Mouse (Mus musculus): ENCODE data around the gene Magi1. TPM values are rescaled to one million over a fixed set of nuclear protein-coding genes. Genes with fewer than 3 reads are reported as not detected.

Gene Magi1
- total and polyA plus RNA-seq, 3 experiments = not detected

GRCm38 (mm10) chr6:93923351-93923750 lies 360.4 kb downstream of the Magi1 start:
- no peak overlapping the region for H3K27ac ChIP-seq (ENCODE audit: insufficient read depth, low read depth)
- dilution Hi-C loops (cut with MboI; ENCODE audit: extremely low pct_ligation_motif_present, extremely low pct_unique_long_range_greater_than_20kb, low sequenced_read_pairs) = no loop called here
- DNase-seq (ENCODE audit: extremely low read depth) = no peak

GRCm38 (mm10) chr6:93922931-93923330 lies 360.8 kb downstream of the Magi1 start:
- Histone ChIP-seq H3K27me3 (replicated peaks) (no peaks in the 10 kb centered on the region), H3K9me3 (replicated peaks; ENCODE audit: low read length) (peaks cover 76% of the 10 kb centered on the region), H3K27ac (ENCODE audit: insufficient read depth, low read depth) (no peak overlapping the region), H3K9ac (ENCODE audit: insufficient read depth, low read depth) (no peak overlapping the region), H3K36me3 (replicated peaks in 1 of 2; ENCODE audit: control insufficient read depth in 1 of 2, insufficient read depth in 1 of 2, low read length in 1 of 2) (no peaks in the 10 kb centered on the region), H3K4me3 (replicated peaks in 1 of 3; ENCODE audit: low read depth in 2 of 3, low read length in 2 of 3, poor library complexity in 1 of 3) (no peak overlapping the region), H3K79me2 (replicated peaks; ENCODE audit: control insufficient read depth, extremely low read depth, insufficient read depth, poor library complexity, severe bottlenecking) (no peaks in the 10 kb centered on the region), H3K4me2 (ENCODE audit: insufficient read depth, low read depth, poor library complexity, severe bottlenecking) (no peak overlapping the region), H3K4me1 (ENCODE audit: control insufficient read depth in 1 of 2, insufficient read depth in 2 of 2) (no peaks in the 10 kb centered on the region)
- dilution Hi-C loops (cut with MboI; ENCODE audit: extremely low pct_ligation_motif_present, extremely low pct_unique_long_range_greater_than_20kb, low sequenced_read_pairs) (no loop called here), in situ Hi-C loops (cut with MboI; ENCODE audit: low pct_ligation_motif_present, low pct_unique_long_range_greater_than_20kb, low sequenced_read_pairs) (no loop called here)
- TF ChIP-seq TBP (conservative IDR thresholded peaks at IDR 0.05; ENCODE audit: low read depth, low read length) (no peak), GABPA (IDR thresholded peaks at IDR 0.05; ENCODE audit: insufficient replicate concordance, low read depth, low read length) (no peak), CHD1 (IDR thresholded peaks at IDR 0.05; ENCODE audit: low read depth, low read length) (no peak), IRF4 (IDR thresholded peaks at IDR 0.05; ENCODE audit: low read depth, low read length) (no peak), E2F4 (IDR thresholded peaks at IDR 0.05; ENCODE audit: insufficient replicate concordance, low read depth, low read length) (no peak), RCOR1 (conservative IDR thresholded peaks at IDR 0.05; ENCODE audit: low read depth, low read length) (no peak), NRF1 (IDR thresholded peaks at IDR 0.05; ENCODE audit: low read depth, low read length) (no peak), ZC3H11A (IDR thresholded peaks at IDR 0.05; ENCODE audit: low read depth, low read length) (no peak)
- DNase-seq (ENCODE audit: extremely low read depth) = no peak

More at GRCm38 (mm10) chr6:93923351-93923750, 360.4 kb downstream of the Magi1 start:
- H3K36me3 ChIP-seq (replicated peaks in 1 of 2; ENCODE audit: control insufficient read depth in 1 of 2, insufficient read depth in 1 of 2, low read length in 1 of 2) = no peaks in the 10 kb centered on the region
- in situ Hi-C loops (cut with MboI; ENCODE audit: low pct_ligation_motif_present, low pct_unique_long_range_greater_than_20kb, low sequenced_read_pairs) = no loop called here
- no peaks in the 10 kb centered on the region for H3K27me3 ChIP-seq (replicated peaks)
- H3K4me3 ChIP-seq (replicated peaks in 1 of 3; ENCODE audit: low read depth in 2 of 3, low read length in 2 of 3, poor library complexity in 1 of 3) = no peak overlapping the region
- H3K9ac ChIP-seq (ENCODE audit: insufficient read depth, low read depth) = no peak overlapping the region
- H3K79me2 ChIP-seq (replicated peaks; ENCODE audit: control insufficient read depth, extremely low read depth, insufficient read depth, poor library complexity, severe bottlenecking) = no peaks in the 10 kb centered on the region
- H3K4me2 ChIP-seq (ENCODE audit: insufficient read depth, low read depth, poor library complexity, severe bottlenecking) = no peak overlapping the region
- no peaks in the 10 kb centered on the region for H3K4me1 ChIP-seq (ENCODE audit: control insufficient read depth in 1 of 2, insufficient read depth in 2 of 2)
- H3K9me3 ChIP-seq (replicated peaks; ENCODE audit: low read length) = peaks cover 80% of the 10 kb centered on the region
- TF ChIP-seq BHLHE40 (IDR thresholded peaks at IDR 0.05; ENCODE audit: low read depth, low read length) (no peak), TBP (conservative IDR thresholded peaks at IDR 0.05; ENCODE audit: low read depth, low read length) (no peak), E2F4 (IDR thresholded peaks at IDR 0.05; ENCODE audit: insufficient replicate concordance, low read depth, low read length) (no peak)

DNA sequence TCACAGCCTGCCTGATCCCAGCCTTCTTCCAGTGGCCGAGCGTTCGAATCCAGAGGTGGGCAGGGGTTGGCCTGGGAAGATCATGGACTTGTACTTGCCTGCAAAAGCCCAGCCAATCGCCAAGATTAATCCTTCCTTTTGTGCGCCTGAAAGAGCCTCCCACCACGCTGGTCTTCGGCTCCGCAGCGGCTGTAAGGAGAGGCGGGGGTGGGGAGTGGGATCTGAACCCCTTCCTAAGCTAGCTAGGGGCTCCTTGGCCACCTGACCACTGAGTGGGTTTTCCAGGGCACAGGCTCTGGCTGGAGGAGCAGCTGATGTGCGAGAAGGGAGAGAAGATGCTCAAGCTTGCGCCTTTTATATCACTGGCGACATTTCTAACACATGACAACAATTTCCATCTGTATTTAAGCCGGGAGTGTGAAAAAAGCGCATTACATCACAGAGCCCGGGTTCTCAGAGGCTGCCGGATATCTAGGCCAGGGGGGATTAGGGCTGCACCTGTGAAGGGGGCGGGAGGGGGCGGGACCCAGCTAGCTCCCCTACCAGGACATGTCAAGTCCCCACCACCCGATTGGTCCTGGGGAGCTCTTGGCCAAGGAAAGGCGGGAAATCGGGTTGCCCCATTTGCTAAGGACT lies 370.4 kb downstream of the Magi1 start:
- no peak for DNase-seq (ENCODE audit: extremely low read depth)
- TF ChIP-seq USF2 (conservative IDR thresholded peaks at IDR 0.05; ENCODE audit: low read depth, low read length) = no peak
- no peak for TF ChIP-seq CHD1 (IDR thresholded peaks at IDR 0.05; ENCODE audit: low read depth, low read length)
- no peak for TF ChIP-seq JUND (conservative IDR thresholded peaks at IDR 0.05; ENCODE audit: low read depth, low read length)
- no peak for TF ChIP-seq ELF1 (IDR thresholded peaks at IDR 0.05; ENCODE audit: low read depth, low read length)
- TF ChIP-seq ZKSCAN1 (IDR thresholded peaks at IDR 0.05; ENCODE audit: borderline replicate concordance, low read depth, low read length) = no peak
- no peak for TF ChIP-seq MYC (IDR thresholded peaks at IDR 0.05; ENCODE audit: low read depth, low read length)
- no peak for TF ChIP-seq POLR2A (IDR thresholded peaks at IDR 0.05; ENCODE audit: low read depth, low read length)
- no peak for TF ChIP-seq ZNF384 (IDR thresholded peaks at IDR 0.05; ENCODE audit: low read depth, low read length)
- TF ChIP-seq BHLHE40 (IDR thresholded peaks at IDR 0.05; ENCODE audit: low read depth, low read length) = no peak
- no peak for TF ChIP-seq ZC3H11A (IDR thresholded peaks at IDR 0.05; ENCODE audit: low read depth, low read length)
- no peak for TF ChIP-seq ZMIZ1 (IDR thresholded peaks at IDR 0.05; ENCODE audit: low read depth, low read length)
- no peak for TF ChIP-seq NELFE (IDR thresholded peaks at IDR 0.05; ENCODE audit: low read depth, low read length)
- no peaks in the 10 kb centered on the region for H3K27me3 ChIP-seq (replicated peaks)
- H3K4me3 ChIP-seq (replicated peaks in 1 of 3; ENCODE audit: low read depth in 2 of 3, low read length in 2 of 3, poor library complexity in 1 of 3) = no peak overlapping the region
- no peak overlapping the region for H3K27ac ChIP-seq (ENCODE audit: insufficient read depth, low read depth)
- dilution Hi-C loops (cut with MboI; ENCODE audit: extremely low pct_ligation_motif_present, extremely low pct_unique_long_range_greater_than_20kb, low sequenced_read_pairs) (no loop called here), in situ Hi-C loops (cut with MboI; ENCODE audit: low pct_ligation_motif_present, low pct_unique_long_range_greater_than_20kb, low sequenced_read_pairs) (no loop called here)
- H3K79me2 ChIP-seq (replicated peaks; ENCODE audit: control insufficient read depth, extremely low read depth, insufficient read depth, poor library complexity, severe bottlenecking) = no peaks in the 10 kb centered on the region
- peaks cover 71% of the 10 kb centered on the region for H3K9me3 ChIP-seq (replicated peaks; ENCODE audit: low read length)
- no peaks in the 10 kb centered on the region for H3K4me1 ChIP-seq (ENCODE audit: control insufficient read depth in 1 of 2, insufficient read depth in 2 of 2)
- no peaks in the 10 kb centered on the region for H3K36me3 ChIP-seq (replicated peaks in 1 of 2; ENCODE audit: control insufficient read depth in 1 of 2, insufficient read depth in 1 of 2, low read length in 1 of 2)
- H3K9ac ChIP-seq (ENCODE audit: insufficient read depth, low read depth) = no peak overlapping the region
- no peak overlapping the region for H3K4me2 ChIP-seq (ENCODE audit: insufficient read depth, low read depth, poor library complexity, severe bottlenecking)

Data from CH12.LX (cell line).